Mouse (Mus musculus): ENCODE results near the gene Gm4559. TPM values are rescaled to one million over a fixed set of nuclear protein-coding genes. Genes with fewer than 3 reads are reported as not detected.
"Not testable (repeated sequence)": the region's sequence is repeated elsewhere in the genome, so short reads cannot be mapped to it uniquely, and the experiment has no call there.

Gm4559 gene
- not detected in 2 replicates for total RNA-seq (2021)
- long read RNA-seq, experiment 1: 0 reads
- long read RNA-seq, experiment 2: 0 reads

- DNase-seq: not testable (repeated sequence)
Measured at GRCm38 (mm10) chr7:142274263-142274662, at the start of gene Gm4559. Gene Gm4559, minus strand, starts transcription at chr7:142274363.

- DNase-seq: no peak
Measured at GRCm38 (mm10) chr7:142323396-142324117, 49.4 kb upstream of the Gm4559 start.

DNA sequence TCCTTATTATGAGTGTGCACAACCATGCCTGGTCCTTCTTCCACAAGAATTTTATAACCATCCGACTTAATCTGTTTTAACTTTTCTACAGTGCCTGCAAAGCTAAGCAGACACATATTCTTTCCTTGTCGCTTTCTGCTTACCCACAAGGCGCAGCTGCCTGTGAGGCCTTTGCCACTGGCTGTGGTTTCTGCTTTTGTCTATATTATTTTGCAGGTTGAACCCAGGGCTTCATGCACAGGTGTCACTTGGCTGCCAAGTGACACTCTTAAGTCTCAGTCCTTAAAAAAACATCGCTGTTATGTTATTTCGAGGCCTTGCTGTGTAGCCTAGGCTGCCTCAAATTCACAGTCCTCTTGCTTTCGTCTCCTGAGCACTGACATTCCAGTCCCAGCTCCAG is 48.5 kb upstream of the Gm4559 start:
- DNase-seq: no peak

GRCm38 (mm10) chr7:142321637-142322306 is 47.6 kb upstream of the Gm4559 start:
- DNase-seq: not testable (repeated sequence)

DNA sequence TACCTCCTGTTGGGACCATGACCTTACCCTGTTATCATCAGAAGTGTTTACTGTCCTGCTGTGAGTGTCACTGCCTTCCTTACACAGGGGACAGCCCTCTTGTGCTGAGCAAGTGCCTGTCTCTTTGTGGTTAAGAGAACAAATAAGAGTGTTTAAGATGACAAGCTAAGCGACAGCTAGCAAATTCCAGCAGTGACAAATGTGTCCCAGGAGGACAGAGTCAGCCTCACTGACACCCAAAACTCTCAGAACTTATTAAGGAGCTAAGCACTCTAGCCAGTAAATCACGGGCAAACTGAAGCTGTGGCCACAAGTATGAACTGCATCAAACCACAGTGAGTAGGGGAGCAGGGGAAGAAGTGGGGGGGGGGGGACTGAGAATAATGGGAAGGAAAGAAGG is 46.7 kb upstream of the Gm4559 start:
- DNase-seq: no peak

- DNase-seq: no peak
Measured at GRCm38 (mm10) chr7:142319124-142319523, 45.0 kb upstream of the Gm4559 start.

DNA sequence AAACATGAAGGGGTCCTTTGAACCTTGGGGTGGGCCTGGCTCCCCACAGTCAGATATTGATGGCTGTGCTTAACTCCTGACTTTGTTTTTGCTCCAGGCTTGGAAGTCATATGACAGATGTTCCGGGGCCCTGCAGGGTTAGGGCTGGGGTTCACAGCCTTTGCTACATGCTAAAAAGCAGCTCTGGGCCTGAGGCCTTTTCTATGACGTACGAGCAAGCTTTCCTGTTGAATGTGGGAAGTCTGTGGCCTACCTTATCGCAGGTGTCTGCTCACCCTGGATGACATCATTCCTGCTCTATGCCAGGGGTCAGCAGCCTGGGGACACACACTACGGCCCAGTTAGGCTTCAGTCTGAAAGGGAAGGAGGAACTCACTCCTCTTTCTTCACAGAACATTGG is 43.1 kb upstream of the Gm4559 start:
- DNase-seq: no peak

- peak; percentile 52 for DNase-seq
Measured at GRCm38 (mm10) chr7:142316558-142316957, 42.4 kb upstream of the Gm4559 start.

- DNase-seq: no peak
Measured at GRCm38 (mm10) chr7:142314600-142315285, 40.6 kb upstream of the Gm4559 start.

DNA sequence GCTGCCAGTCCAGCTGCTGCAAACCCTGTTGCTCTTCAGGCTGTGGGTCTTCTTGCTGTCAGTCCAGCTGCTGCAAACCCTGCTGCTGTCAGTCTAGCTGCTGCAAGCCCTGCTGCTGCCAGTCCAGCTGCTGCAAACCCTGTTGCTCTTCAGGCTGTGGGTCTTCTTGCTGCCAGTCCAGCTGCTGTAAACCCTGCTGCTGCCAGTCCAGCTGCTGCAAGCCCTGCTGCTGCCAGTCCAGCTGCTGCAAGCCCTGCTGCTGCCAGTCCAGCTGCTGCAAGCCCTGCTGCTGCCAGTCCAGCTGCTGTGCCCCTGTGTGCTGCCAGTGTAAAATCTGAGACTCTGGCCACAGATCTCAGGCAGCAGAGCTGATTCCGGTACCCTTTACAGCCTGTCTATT is 29.8 kb upstream of the Gm4559 start:
- DNase-seq: not testable (repeated sequence)

DNA sequence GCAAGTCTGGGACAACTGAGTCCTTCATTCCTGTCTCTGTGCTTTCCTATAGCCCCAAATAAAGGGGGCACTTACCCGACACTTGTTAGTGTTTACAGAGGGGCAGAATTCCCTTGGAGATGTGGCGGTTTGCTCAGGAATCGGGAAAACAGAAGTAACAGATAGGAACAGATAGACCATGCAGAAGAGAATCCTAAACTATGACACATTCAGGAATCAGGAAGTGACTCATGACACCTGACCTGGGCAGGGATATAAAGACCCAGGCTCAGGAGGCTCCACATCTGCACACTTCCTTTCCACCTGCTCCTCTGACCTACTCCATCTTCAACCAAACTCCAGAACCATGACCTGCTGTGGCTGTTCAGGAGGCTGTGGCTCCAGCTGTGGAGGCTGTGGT is 29.1 kb upstream of the Gm4559 start, which contains the start of gene Krtap5-4:
Krtap5-4 (plus strand) TSS at position 301 of the 400 bp plus-strand sequence.
- no peak for DNase-seq

DNA sequence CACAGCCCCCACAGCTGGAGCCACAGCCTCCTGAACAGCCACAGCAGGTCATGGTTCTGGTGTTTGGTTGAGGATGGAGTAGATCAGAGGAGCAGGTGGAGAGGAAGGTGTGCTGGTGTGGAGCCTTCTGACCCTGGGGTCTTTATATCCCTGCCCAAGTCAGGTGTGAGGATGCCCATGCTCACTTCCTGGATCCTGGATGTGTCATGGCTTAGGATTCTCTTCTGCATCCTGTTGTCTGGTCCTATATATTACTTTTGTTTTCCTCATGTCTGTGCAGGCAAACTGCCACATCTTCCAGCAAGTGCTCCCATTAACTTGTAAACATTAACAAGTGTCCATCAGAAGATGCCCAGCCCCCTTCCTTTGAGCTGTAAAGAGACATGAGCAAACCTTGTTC is 22.9 kb upstream of the Gm4559 start, which contains the start of gene Krtap5-1:
Krtap5-1 (minus strand) TSS at position 101 of the 400 bp plus-strand sequence.
- DNase-seq: not testable (repeated sequence)

DNA sequence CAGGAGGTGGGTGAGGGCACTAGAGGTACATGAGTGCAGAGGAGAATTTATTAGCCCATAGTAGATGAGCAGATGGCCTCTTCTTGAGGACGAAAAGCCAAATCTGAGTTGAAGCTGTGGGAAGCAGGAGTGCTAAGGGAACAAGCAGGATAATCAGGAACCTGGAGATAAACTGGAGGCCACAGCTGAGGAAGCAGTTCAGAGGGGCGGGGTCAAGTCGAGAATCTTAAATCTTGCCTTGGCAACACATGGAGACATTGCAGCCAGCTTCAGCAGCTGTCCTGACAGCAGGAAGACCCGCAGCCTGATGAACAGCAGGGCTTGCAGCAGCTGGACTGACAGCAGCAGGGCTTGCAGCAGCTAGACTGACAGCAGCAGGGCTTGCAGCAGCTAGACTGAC is 21.9 kb upstream of the Gm4559 start:
- not testable (repeated sequence) for DNase-seq

DNA sequence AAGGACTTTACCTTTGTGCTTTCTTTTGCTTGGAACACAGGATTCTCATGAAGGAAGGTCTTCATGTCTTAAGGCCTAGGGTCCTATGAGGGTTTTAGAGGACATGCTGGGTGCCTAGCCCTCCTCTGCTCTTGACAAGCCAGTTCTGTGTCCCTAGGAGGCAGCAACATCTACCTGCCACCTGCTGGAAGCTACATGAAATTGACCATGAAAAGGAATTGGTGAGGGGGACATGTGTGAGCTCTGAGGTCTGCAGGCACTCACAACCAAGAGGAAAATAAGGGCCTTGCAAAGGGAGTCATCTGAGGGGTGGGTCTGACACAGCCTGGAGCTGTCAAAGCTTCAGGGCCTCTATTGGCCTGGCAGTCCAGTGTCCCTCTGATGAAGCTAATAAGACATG is 21.3 kb upstream of the Gm4559 start:
- no peak for DNase-seq

- peak; percentile 21 for DNase-seq
Measured at GRCm38 (mm10) chr7:142293851-142294250, 19.7 kb upstream of the Gm4559 start.

GRCm38 (mm10) chr7:142285910-142286612 is 11.9 kb upstream of the Gm4559 start:
- DNase-seq: not testable (repeated sequence)

DNA sequence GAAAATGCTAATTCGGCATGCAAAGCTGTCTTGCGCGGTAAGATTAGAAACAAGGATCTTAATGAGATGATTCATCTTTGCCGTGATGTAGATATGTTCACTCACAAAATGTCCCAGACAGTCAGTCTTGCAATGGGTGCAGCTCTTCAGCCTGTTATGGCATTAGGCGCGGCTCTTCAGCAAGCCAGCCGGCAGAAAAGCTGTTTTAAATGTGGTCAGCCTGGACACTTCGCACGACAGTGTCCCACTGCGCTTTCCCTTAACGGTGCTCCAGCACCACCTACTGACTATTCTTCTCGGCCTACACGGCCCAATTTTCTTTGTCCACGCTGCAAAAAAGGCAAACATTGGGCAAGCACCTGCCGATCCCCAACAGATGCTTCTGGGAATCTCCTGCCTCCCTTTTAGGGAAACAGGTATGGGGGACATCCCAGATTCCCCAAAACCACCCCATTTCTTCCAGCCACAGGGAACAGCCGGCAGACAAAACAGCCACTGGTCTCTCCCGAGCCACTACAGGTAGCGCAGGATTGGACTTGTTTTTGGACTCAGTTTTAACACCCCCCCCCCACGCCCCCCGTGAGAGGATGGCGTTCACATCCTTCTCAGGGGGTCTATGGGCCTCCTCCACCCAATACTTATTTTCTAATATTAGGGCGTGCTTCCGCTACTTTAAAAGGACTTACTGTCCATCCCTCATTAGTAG is 11.1 kb upstream of the Gm4559 start:
- peak; percentile 76 for DNase-seq

DNA sequence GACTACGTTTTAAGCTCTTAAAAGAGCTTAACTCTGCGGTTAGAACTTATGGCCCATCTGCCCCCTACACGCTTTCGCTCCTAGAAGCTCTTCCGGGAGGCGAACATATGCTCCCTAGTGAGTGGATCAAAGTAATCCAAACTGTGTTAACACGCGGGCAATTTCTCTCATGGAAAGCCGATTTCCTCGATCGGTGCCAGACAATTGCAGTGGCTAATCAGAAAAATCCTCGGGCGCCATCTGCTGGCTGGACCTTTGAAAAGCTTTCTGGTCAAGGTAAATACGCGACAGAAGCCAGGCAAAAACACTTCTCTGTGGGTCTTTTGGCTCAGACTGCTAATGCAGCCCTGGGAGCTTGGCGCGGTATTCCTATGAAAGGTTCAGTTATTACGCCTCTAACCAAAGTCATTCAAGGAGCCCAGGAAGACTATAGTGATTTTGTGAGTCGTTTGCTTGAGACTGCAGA is 10.5 kb upstream of the Gm4559 start:
- DNase-seq: peak; percentile 95

- peak; percentile 80 for DNase-seq
Measured at GRCm38 (mm10) chr7:142284023-142284591, 9.9 kb upstream of the Gm4559 start.

DNA sequence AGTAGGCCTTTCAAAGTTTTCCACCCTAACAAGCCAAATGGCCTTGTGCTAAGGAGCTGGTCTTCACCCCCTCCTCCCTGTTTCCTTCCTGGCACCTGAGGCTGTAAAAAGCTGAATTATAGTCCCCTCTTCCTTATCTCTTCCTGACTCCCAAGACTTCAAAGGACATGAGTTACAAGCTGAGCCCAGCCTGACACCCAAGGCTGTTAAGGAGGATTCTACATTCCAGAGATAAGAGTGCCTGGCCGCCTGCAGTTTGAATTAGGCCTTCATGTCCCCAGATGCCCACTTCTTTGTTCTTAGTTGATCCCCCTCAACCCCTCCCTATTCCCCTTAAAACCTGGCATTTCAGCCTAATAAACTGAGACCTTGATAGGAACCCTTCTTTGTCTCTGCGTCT is 8.7 kb upstream of the Gm4559 start:
- peak; percentile 63 for DNase-seq

DNA sequence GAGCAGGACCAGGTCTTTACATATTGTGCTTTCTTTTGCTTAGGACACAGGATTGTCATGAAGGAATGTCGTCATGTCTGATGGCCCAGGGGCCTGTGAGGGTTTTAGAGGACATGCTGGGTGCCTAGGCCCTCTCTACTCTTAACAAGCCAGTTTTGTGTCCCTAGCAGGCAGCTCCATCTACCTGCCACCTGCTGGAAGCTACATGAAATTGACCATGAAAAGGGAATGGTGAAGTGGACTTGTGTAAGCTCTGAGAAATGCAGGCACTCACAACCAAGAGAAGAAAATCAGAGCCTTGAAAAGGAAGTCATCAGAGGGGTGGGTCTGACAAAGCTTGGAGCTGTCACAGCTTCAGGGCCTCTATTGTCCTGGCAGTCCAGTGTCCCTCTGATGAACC is 5.1 kb upstream of the Gm4559 start:
- not testable (repeated sequence) for DNase-seq

Data from adrenal gland, postnatal 14 days (tissue).